8 mouse cellular contexts compared by ENCODE assay signal in the genomic region with DNA sequence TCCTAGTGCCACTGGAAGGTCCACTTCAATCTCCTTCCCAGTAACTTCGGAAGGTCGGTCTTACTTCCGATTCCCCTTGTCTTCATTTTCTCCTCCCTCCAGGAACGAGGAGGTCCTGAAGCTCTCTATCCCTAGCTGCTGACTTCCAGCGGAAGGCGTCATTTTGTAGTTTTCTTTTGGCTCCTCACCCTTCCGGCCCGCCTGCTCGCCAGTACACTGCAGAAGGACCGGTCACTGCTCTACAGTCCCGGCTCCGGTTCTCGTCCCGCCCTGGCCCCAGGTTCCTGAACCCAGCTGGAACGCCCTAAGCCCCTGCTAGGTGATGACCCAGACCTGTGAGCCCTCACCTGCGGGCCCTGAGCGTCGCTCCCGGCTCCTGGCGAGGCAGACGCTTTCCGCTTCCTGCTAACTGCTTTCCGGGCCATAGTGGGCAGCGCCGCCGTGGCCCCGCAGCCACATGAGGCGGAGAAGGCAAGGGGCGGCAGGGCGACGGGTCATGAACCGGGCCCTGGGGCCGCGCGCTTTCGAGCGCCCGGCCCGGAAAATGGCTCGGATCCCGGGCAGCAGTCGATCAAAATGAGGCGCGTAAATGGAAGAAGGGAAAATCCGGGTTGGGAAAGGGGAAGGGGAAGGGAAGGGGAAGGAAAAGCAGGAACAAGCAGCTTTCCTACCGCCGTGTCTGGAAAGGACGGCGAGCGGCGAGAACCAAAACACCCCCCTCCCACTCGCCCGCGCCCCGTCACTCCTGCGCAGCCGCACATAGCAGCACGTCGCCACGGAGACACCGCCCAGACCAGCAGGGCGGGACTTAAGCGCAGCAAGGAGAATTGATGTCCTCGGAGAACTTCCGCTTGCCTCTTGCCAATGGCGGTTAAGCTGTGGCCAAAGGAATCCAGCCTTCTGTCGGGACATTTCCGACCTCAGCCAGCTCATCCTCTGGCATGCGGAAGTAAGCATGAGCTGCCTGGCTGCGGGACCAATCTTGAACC. TPM values are rescaled to one million over a fixed set of nuclear protein-coding genes. Genes with fewer than 3 reads are reported as not detected.
DNase-seq lines count a peak whose midpoint lies in the region; ATAC-seq and TF ChIP-seq lines count a peak whose summit lies in the region.

Gene Dcaf12, minus strand, starts transcription at position 749 of the 989 bp plus-strand sequence.

- WGBS in hindbrain, embryonic 10.5 days = under 1% methylated on average over 70 of the region's 70 CpGs
- WGBS in lung, postnatal 0 days = under 1% methylated on average over 69 of the region's 70 CpGs

- ATAC-seq in frontal cortex, adult (ENCODE audit: low TSS enrichment) = peak; percentile 96
- peak; percentile 98 for ATAC-seq in lung, postnatal 0 days

- H3K4me2 ChIP-seq in lung, postnatal 0 days (replicated peaks; ENCODE audit: low read depth, low read length) = peak within 1 kb of the TSS; percentile 82

- H3K9ac ChIP-seq in lung, postnatal 0 days (replicated peaks; ENCODE audit: low read depth) = peak within 1 kb of the TSS; percentile 99

- H3K4me3 ChIP-seq in hindbrain, embryonic 10.5 days = peak within 1 kb of the TSS; percentile 94
- peak within 1 kb of the TSS; percentile 98 for H3K4me3 ChIP-seq in lung, postnatal 0 days (ENCODE audit: low read depth, low read length)

- peaks cover 36% of the 10 kb centered on the region for H3K36me3 ChIP-seq in hindbrain, embryonic 10.5 days
- H3K36me3 ChIP-seq in lung, postnatal 0 days (ENCODE audit: insufficient read depth, low read length) = no peaks in the 10 kb centered on the region

- peak; percentile 71 for TF ChIP-seq EP300 in lung, postnatal 0 days (IDR thresholded peaks at IDR 0.05)

- no peaks in the 10 kb centered on the region for H3K9me3 ChIP-seq in hindbrain, embryonic 10.5 days
- H3K9me3 ChIP-seq in lung, postnatal 0 days (ENCODE audit: low read length) = no peaks in the 10 kb centered on the region

- peak within 1 kb of the TSS; percentile 93 for H3K27ac ChIP-seq in hindbrain, embryonic 10.5 days
- H3K27ac ChIP-seq in lung, postnatal 0 days (ENCODE audit: low read length) = peak within 1 kb of the TSS; percentile 100

- no peaks in the 10 kb centered on the region for H3K27me3 ChIP-seq in hindbrain, embryonic 10.5 days (ENCODE audit: insufficient read depth, poor library complexity, severe bottlenecking)
- no peaks in the 10 kb centered on the region for H3K27me3 ChIP-seq in lung, postnatal 0 days (replicated peaks; ENCODE audit: insufficient read depth, low read length)

- H3K4me1 ChIP-seq in hindbrain, embryonic 10.5 days (replicated peaks) = peaks cover 23% of the 10 kb centered on the region
- H3K4me1 ChIP-seq in lung, postnatal 0 days (ENCODE audit: insufficient read depth, low read depth, low read length) = peaks cover 16% of the 10 kb centered on the region; the same call in 1 of the 2 replicates

- no peak for TF ChIP-seq CTCF in lung, postnatal 0 days (IDR thresholded peaks at IDR 0.05)

- peak; percentile 94 for DNase-seq in MN1 (ENCODE audit: low spot score)
- DNase-seq in cerebellum, adult 9-10 months = peak; percentile 94
- peak; percentile 94 for DNase-seq in hindbrain, embryonic 10.5 days (ENCODE audit: low spot score)
- DNase-seq in layer of hippocampus, adult 9-11 months = peak; percentile 97
- DNase-seq in lung, postnatal 0 days (ENCODE audit: low spot score) = peak; percentile 99
- DNase-seq in ovary, postnatal 14 days (ENCODE audit: low spot score) = peak; percentile 92
- peak; percentile 94 for DNase-seq in thymus, postnatal 14 days

RNA-seq across cellular contexts. Expression of gene Dcaf12, which starts in this region (rescaled TPM):
- polyA plus RNA-seq in hindbrain, embryonic 10.5 days (2016; fragmentation: Nextera tagmentation; extraction: Ambion mirVana) = 57.8 and 64.0 TPM in 2 replicates
- polyA plus RNA-seq in lung, postnatal 0 days (2015; fragmentation: Nextera tagmentation; extraction: Ambion mirVana) = 41.3 and 48.1 TPM in 2 replicates

Comparison
In these comparisons a context has a peak if more than half of its experiments do, and no peak if none do; other contexts are left out.
1. Peak in every context shown above with its lines: DNase-seq, ATAC-seq, H3K4me3 ChIP-seq and H3K27ac ChIP-seq.